Comparison of ENCODE assay signal across 16 mouse cellular contexts in genomic region chr13:52962922-52963321, GRCm38 (mm10).
"Had no signal": no experiment of that assay in that cellular context is flagged by ENCODE, and none has a peak within 500 bp of the region (broad histone marks: within the 10 kb centered on the region; RNA-seq: fewer than 3 reads in every experiment).

No protein-coding gene starts in this region.

- H3K9me3 ChIP-seq: liver, embryonic 15.5 days; lung, embryonic 15.5 days; midbrain, embryonic 10.5 days; neural tube, embryonic 12.5 days; stomach, embryonic 15.5 days had no signal

- H3K9ac ChIP-seq: liver, embryonic 15.5 days; liver, postnatal 0 days; lung, embryonic 15.5 days; neural tube, embryonic 12.5 days; stomach, embryonic 15.5 days had no signal

- DNase-seq: liver, postnatal 0 days; lung, adult 2 months; lung, postnatal 14 days; lung, postnatal 36 days; midbrain, embryonic 14.5 days; right cerebral cortex, postnatal 14 days; thymus, adult 18-20 months; thymus, postnatal 14 days; thymus, postnatal 36 days had no signal

- H3K27me3 ChIP-seq: liver, embryonic 15.5 days; lung, embryonic 15.5 days; neural tube, embryonic 12.5 days; stomach, embryonic 15.5 days had no signal

- ATAC-seq: liver, postnatal 0 days; lung, postnatal 0 days; midbrain, embryonic 16.5 days had no signal

- H3K4me2 ChIP-seq: liver, embryonic 15.5 days; lung, embryonic 15.5 days; neural tube, embryonic 12.5 days; stomach, embryonic 15.5 days had no signal

- H3K27ac ChIP-seq: liver, embryonic 15.5 days; lung, embryonic 15.5 days; midbrain, embryonic 10.5 days; neural tube, embryonic 12.5 days; stomach, embryonic 15.5 days had no signal

- H3K4me3 ChIP-seq: liver, embryonic 15.5 days; lung, embryonic 15.5 days; midbrain, embryonic 10.5 days; neural tube, embryonic 12.5 days; stomach, embryonic 15.5 days had no signal

- H3K4me1 ChIP-seq: liver, embryonic 15.5 days; lung, embryonic 15.5 days; midbrain, embryonic 10.5 days; neural tube, embryonic 12.5 days; stomach, embryonic 15.5 days had no signal
